Mouse (Mus musculus): ENCODE results near the gene Igfbp3.

The Igfbp3 gene

GRCm38 (mm10) chr11:7160637-7161101, 53.1 kb downstream of the Igfbp3 start:
- no peak for DNase-seq

- peak; percentile 78 for DNase-seq
Observed at GRCm38 (mm10) chr11:7160146-7160545, 53.6 kb downstream of the Igfbp3 start.

GRCm38 (mm10) chr11:7158196-7158595, 55.5 kb downstream of the Igfbp3 start:
- no peak for DNase-seq

- DNase-seq = no peak
Observed at GRCm38 (mm10) chr11:7156427-7156826, 57.3 kb downstream of the Igfbp3 start.
